ENCODE assay signal across 9 mouse cellular contexts in the genomic region with DNA sequence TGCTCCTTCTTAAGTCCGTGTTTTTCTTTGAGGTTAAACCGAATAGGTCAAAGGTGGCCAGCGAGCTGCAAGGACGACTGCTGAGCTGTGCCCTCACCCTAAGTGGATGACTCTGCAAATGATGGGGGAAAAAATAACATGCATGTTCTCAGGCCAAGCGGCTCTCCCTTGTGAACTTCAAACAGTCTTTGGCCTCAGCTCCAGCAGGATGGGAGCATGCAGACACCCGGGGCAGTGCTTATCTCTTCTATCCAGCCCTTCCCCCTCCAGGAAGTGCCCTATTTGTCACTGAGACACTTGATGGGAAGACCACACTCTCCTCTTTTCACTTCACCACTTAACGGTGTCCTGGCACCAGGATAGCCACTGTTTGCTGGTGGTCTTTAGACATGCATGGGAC.
A peak's percentile ranks its signal among the peaks of the same experiment; 100 is the strongest.
DNase-seq lines count a peak whose midpoint lies in the region; ATAC-seq lines count a peak whose summit lies in the region.
"Had no signal": no experiment of that assay in that cellular context is flagged by ENCODE, and none has a peak within 500 bp of the region (broad histone marks: within the 10 kb centered on the region; RNA-seq: fewer than 3 reads in every experiment).

No protein-coding gene starts in this region.

- no peak overlapping the region for H3K9ac ChIP-seq in heart, embryonic 13.5 days

- DNase-seq in heart, postnatal 14 days, result no peak
- DNase-seq in limb, embryonic 10.5 days (ENCODE audit: low spot score), result no peak
- peak; percentile 70 for DNase-seq in yolk sac, embryonic 10.5 days (ENCODE audit: low spot score)
- no peak for DNase-seq in spleen, postnatal 10 days (ENCODE audit: low spot score in 2 of 2)
- DNase-seq: cerebellum, postnatal 25 days; thymus, postnatal 25 days had no signal

- peak overlapping the region; percentile 45 for H3K27ac ChIP-seq in heart, embryonic 13.5 days (replicated peaks)
- H3K27ac ChIP-seq in limb, embryonic 10.5 days, result peak overlapping the region; percentile 42; the same call in 1 of the 2 replicates

- intact Hi-C loops in heart, postnatal 14 days (cut with DNase I), result no loop called here

- WGBS in heart, embryonic 13.5 days, result 15% methylated on average over 7 of the region's 7 CpGs
- WGBS in limb, embryonic 10.5 days, result 35% methylated on average over 7 of the region's 7 CpGs

- peaks cover 6% of the 10 kb centered on the region; the same call in 1 of the 2 replicates for H3K9me3 ChIP-seq in heart, embryonic 13.5 days
- peaks cover 12% of the 10 kb centered on the region for H3K9me3 ChIP-seq in megakaryocyte, embryonic 14.5 days
- no peaks in the 10 kb centered on the region for H3K9me3 ChIP-seq in limb, embryonic 10.5 days (replicated peaks)

- ATAC-seq in heart, embryonic 13.5 days (ENCODE audit: extremely low read depth, insufficient number of reproducible peaks, low FRiP score, low TSS enrichment), result no peak
- no peak for ATAC-seq in megakaryocyte, adult 5-6 weeks (ENCODE audit: poor library complexity, severe bottlenecking)

- H3K27me3 ChIP-seq in heart, embryonic 13.5 days (replicated peaks), result no peaks in the 10 kb centered on the region
- no peaks in the 10 kb centered on the region for H3K27me3 ChIP-seq in megakaryocyte, embryonic 14.5 days (replicated peaks)
- no peaks in the 10 kb centered on the region for H3K27me3 ChIP-seq in limb, embryonic 10.5 days (ENCODE audit: low read depth, poor library complexity, severe bottlenecking)

- H3K36me3 ChIP-seq in heart, embryonic 13.5 days, result no peaks in the 10 kb centered on the region
- peaks cover 13% of the 10 kb centered on the region for H3K36me3 ChIP-seq in megakaryocyte, embryonic 14.5 days (replicated peaks; ENCODE audit: low read length)
- H3K36me3 ChIP-seq in limb, embryonic 10.5 days, result no peaks in the 10 kb centered on the region

- H3K4me3 ChIP-seq in heart, embryonic 13.5 days, result no peak overlapping the region
- peak overlapping the region; percentile 76 for H3K4me3 ChIP-seq in megakaryocyte, embryonic 14.5 days (replicated peaks)
- no peak overlapping the region for H3K4me3 ChIP-seq in limb, embryonic 10.5 days

- H3K4me2 ChIP-seq in heart, embryonic 13.5 days, result no peak overlapping the region

- peaks cover 44% of the 10 kb centered on the region for H3K4me1 ChIP-seq in heart, embryonic 13.5 days
- H3K4me1 ChIP-seq in megakaryocyte, embryonic 14.5 days, result peaks cover 36% of the 10 kb centered on the region
- H3K4me1 ChIP-seq in limb, embryonic 10.5 days, result peaks cover 12% of the 10 kb centered on the region
